Mouse (Mus musculus) stomach, postnatal 0 days (tissue): Measurements from ENCODE around the gene Snph. TPM values are rescaled to one million over a fixed set of nuclear protein-coding genes. Genes with fewer than 3 reads are reported as not detected.

Source experiments
- ATAC-seq: fragments of 200-750 bp; cut with Nextera tagmentation; 2 replicates; pipeline ENCODE4 v1.8.0; 2017; ENCODE audit not compliant: low FRiP score, low TSS enrichment
- DNase-seq: peaks from one replicate; pipeline ENCODE4 v3.0.0-alpha.2; 2016; ENCODE audit warnings: low spot score
- H3K27ac ChIP-seq: fragments of 300-500 bp; sonication (generic); replicated peaks from 2 replicates; pipeline ENCODE4 v1.5.1; 2014; ENCODE audit warnings: mild to moderate bottlenecking, control low read depth
- H3K27me3 ChIP-seq: fragments of 300-500 bp; sonication (generic); 2 replicates; pipeline ENCODE4 v1.6.1; 2014; ENCODE audit warnings: low read length; ENCODE audit not compliant: control insufficient read depth, insufficient read depth
- H3K36me3 ChIP-seq: fragments of 300-500 bp; sonication (generic); 2 replicates; pipeline ENCODE4 v1.6.1; 2014; ENCODE audit warnings: low read length, mixed read lengths; ENCODE audit not compliant: control insufficient read depth, insufficient read depth
- H3K4me1 ChIP-seq: fragments of 300-500 bp; sonication (generic); replicated peaks from 2 replicates; pipeline ENCODE4 v1.6.1; 2014; ENCODE audit warnings: antibody characterized with exemption; ENCODE audit not compliant: control insufficient read depth, insufficient read depth
- H3K4me2 ChIP-seq: fragments of 300-500 bp; sonication (generic); replicated peaks from 2 replicates; pipeline ENCODE4 v1.6.1; 2014; ENCODE audit warnings: low read depth, mild to moderate bottlenecking, control low read depth, moderate library complexity
- H3K4me3 ChIP-seq: fragments of 300-500 bp; sonication (generic); 2 replicates; pipeline ENCODE4 v1.5.1; 2014; ENCODE audit warnings: low read depth, low read length, control low read depth
- H3K9ac ChIP-seq: fragments of 300-500 bp; sonication (generic); 2 replicates; pipeline ENCODE4 v1.6.1; 2014; ENCODE audit warnings: mild to moderate bottlenecking, low read length, control low read depth, mixed read lengths
- H3K9me3 ChIP-seq: fragments of 300-500 bp; sonication (generic); 2 replicates; pipeline ENCODE4 v1.6.1; 2016; ENCODE audit warnings: low read length; ENCODE audit not compliant: control insufficient read depth
- CTCF ChIP-seq: IDR thresholded peaks from 2 replicates; pipeline ENCODE4 v1.5.1; 2016; ENCODE audit warnings: antibody characterized with exemption, low read depth, mild to moderate bottlenecking, moderate library complexity
- EP300 ChIP-seq: optimal IDR thresholded peaks from 2 replicates; pipeline ENCODE3; 2016; ENCODE audit warnings: antibody characterized with exemption
- WGBS: fragments of 180-500 bp; shearing (Covaris S2); extraction: QIAGEN DNeasy Blood & Tissue Kit; methylation state at CpG from one replicate; pipeline ENCODE4 v1.1.7; 2014; 5-methylcytosine and 5-hydroxymethylcytosine counted together
- polyA plus RNA-seq: library from polyadenylated mRNA; unstranded; fragments of >200 nt; fragmentation: Nextera tagmentation; extraction: Ambion mirVana; gene quantifications from 2 replicates; pipeline ENCODE4 v1.2.1, GENCODE M21; 2015

Gene Snph
- polyA plus RNA-seq, 1 experiment from 2014 or later, result 0.50 TPM

- no peak overlapping the region for H3K9ac ChIP-seq
- no peak overlapping the region for H3K27ac ChIP-seq
- no peaks in the 10 kb centered on the region for H3K36me3 ChIP-seq
- no peaks in the 10 kb centered on the region for H3K9me3 ChIP-seq
- H3K27me3 ChIP-seq, result no peaks in the 10 kb centered on the region
- no peak overlapping the region for H3K4me2 ChIP-seq
- WGBS, result 81% methylated on average over 1 of the region's 1 CpGs
- H3K4me1 ChIP-seq, result no peaks in the 10 kb centered on the region
- H3K4me3 ChIP-seq, result no peak overlapping the region
- DNase-seq (no peak), ATAC-seq (no peak)
- no peak for TF ChIP-seq CTCF
- TF ChIP-seq EP300, result no peak
Measured at GRCm38 (mm10) chr2:151586807-151587206, 45.6 kb downstream of the Snph start.

- no peak for TF ChIP-seq EP300
- TF ChIP-seq CTCF, result peak; percentile 56
- ATAC-seq, result no peak
- Histone ChIP-seq H3K4me2 (no peak overlapping the region), H3K4me3 (no peak overlapping the region), H3K9me3 (no peaks in the 10 kb centered on the region), H3K4me1 (no peaks in the 10 kb centered on the region), H3K27ac (no peak overlapping the region), H3K9ac (no peak overlapping the region), H3K27me3 (no peaks in the 10 kb centered on the region), H3K36me3 (no peaks in the 10 kb centered on the region)
- WGBS, result 45% methylated on average over 3 of the region's 3 CpGs
- DNase-seq, result no peak
Measured at GRCm38 (mm10) chr2:151585934-151586333, 46.5 kb downstream of the Snph start.

GRCm38 (mm10) chr2:151580945-151581344, 51.4 kb downstream of the Snph start:
- no peaks in the 10 kb centered on the region for H3K9me3 ChIP-seq
- no peak overlapping the region for H3K9ac ChIP-seq
- no peak overlapping the region for H3K27ac ChIP-seq
- 42% methylated on average over 1 of the region's 1 CpGs for WGBS
- peaks cover 4% of the 10 kb centered on the region; the same call in 1 of the 2 replicates for H3K4me1 ChIP-seq
- DNase-seq (no peak), ATAC-seq (peak; percentile 77)
- no peak overlapping the region for H3K4me2 ChIP-seq
- TF ChIP-seq EP300, result no peak
- TF ChIP-seq CTCF, result no peak
- no peak overlapping the region for H3K4me3 ChIP-seq
- no peaks in the 10 kb centered on the region for H3K27me3 ChIP-seq
- no peaks in the 10 kb centered on the region for H3K36me3 ChIP-seq

- no peaks in the 10 kb centered on the region for H3K9me3 ChIP-seq
- TF ChIP-seq EP300 (no peak), CTCF (no peak)
- H3K4me1 ChIP-seq, result peaks cover 7% of the 10 kb centered on the region; the same call in 1 of the 2 replicates
- H3K9ac ChIP-seq, result no peak overlapping the region
- ATAC-seq, result no peak
- no peak overlapping the region for H3K4me3 ChIP-seq
- WGBS, result 82% methylated on average over 4 of the region's 4 CpGs
- H3K4me2 ChIP-seq, result no peak overlapping the region
- no peak overlapping the region for H3K27ac ChIP-seq
- DNase-seq, result no peak
- H3K36me3 ChIP-seq, result no peaks in the 10 kb centered on the region
- no peaks in the 10 kb centered on the region for H3K27me3 ChIP-seq
Measured at GRCm38 (mm10) chr2:151579183-151579582, 53.2 kb downstream of the Snph start.

GRCm38 (mm10) chr2:151575699-151576389, 56.5 kb downstream of the Snph start:
- H3K9ac ChIP-seq, result peak overlapping the region; percentile 59
- 3% methylated on average over 38 of the region's 38 CpGs for WGBS

GRCm38 (mm10) chr2:151575119-151575698, 57.2 kb downstream of the Snph start:
- Histone ChIP-seq H3K4me3 (peak overlapping the region; percentile 41), H3K36me3 (no peaks in the 10 kb centered on the region), H3K9me3 (no peaks in the 10 kb centered on the region), H3K27ac (peak overlapping the region; percentile 84), H3K4me2 (peak overlapping the region; percentile 75), H3K27me3 (no peaks in the 10 kb centered on the region), H3K4me1 (peaks cover 7% of the 10 kb centered on the region; the same call in 1 of the 2 replicates), H3K9ac (peak overlapping the region; percentile 59)
- TF ChIP-seq EP300, result no peak
- TF ChIP-seq CTCF, result peak; percentile 74
- DNase-seq (peak; percentile 50), ATAC-seq (no peak)
- 31% methylated on average over 7 of the region's 7 CpGs for WGBS

More at GRCm38 (mm10) chr2:151575699-151576389, 56.5 kb downstream of the Snph start:
- peak overlapping the region; percentile 84 for H3K27ac ChIP-seq
- ATAC-seq (peak; percentile 50), DNase-seq (peak; percentile 82)
- H3K9me3 ChIP-seq, result no peaks in the 10 kb centered on the region
- TF ChIP-seq CTCF (no peak), EP300 (no peak)
- H3K4me3 ChIP-seq, result peak overlapping the region; percentile 41
- no peaks in the 10 kb centered on the region for H3K36me3 ChIP-seq
- H3K27me3 ChIP-seq, result no peaks in the 10 kb centered on the region
- peaks cover 7% of the 10 kb centered on the region; the same call in 1 of the 2 replicates for H3K4me1 ChIP-seq
- peak overlapping the region; percentile 75 for H3K4me2 ChIP-seq
